Mouse (Mus musculus) kidney, postnatal 0 days (tissue): ENCODE measurements around the gene Gm10837. TPM values are rescaled to one million over a fixed set of nuclear protein-coding genes. Genes with fewer than 3 reads are reported as not detected.

Experiments
- ATAC-seq: fragments of 200-750 bp; cut with Nextera tagmentation; replicated peaks from 2 replicates; pipeline ENCODE4 v1.8.0; 2017; ENCODE audit warnings: low read depth, moderate number of reproducible peaks, moderate TSS enrichment, moderate library complexity; ENCODE audit not compliant: low FRiP score
- DNase-seq: peaks from one replicate; pipeline ENCODE4 v3.0.0-alpha.2; 2016; ENCODE audit warnings: low spot score
- H3K27ac ChIP-seq: fragments of 300-500 bp; sonication (generic); 2 replicates; pipeline ENCODE4 v1.5.1; 2014; ENCODE audit warnings: mild to moderate bottlenecking
- H3K27me3 ChIP-seq: fragments of 300-500 bp; sonication (generic); 2 replicates; pipeline ENCODE4 v1.6.1; 2014; ENCODE audit warnings: low read length, mixed read lengths; ENCODE audit not compliant: insufficient read depth
- H3K36me3 ChIP-seq: fragments of 300-500 bp; sonication (generic); 2 replicates; pipeline ENCODE4 v1.6.1; 2014; ENCODE audit warnings: low read length, mixed read lengths; ENCODE audit not compliant: insufficient read depth
- H3K4me1 ChIP-seq: fragments of 300-500 bp; sonication (generic); replicated peaks from 2 replicates; pipeline ENCODE4 v1.6.1; 2014; ENCODE audit warnings: antibody characterized with exemption, low read length, mixed read lengths; ENCODE audit not compliant: insufficient read depth
- H3K4me2 ChIP-seq: fragments of 300-500 bp; sonication (generic); 2 replicates; pipeline ENCODE4 v1.6.1; 2014; ENCODE audit warnings: mild to moderate bottlenecking, low read length, moderate library complexity, mixed read lengths
- H3K4me3 ChIP-seq: fragments of 300-500 bp; sonication (generic); replicated peaks from 2 replicates; pipeline ENCODE4 v1.5.1; 2014; ENCODE audit warnings: low read depth, low read length
- H3K9ac ChIP-seq: fragments of 300-500 bp; sonication (generic); 2 replicates; pipeline ENCODE4 v1.6.1; 2014; ENCODE audit warnings: low read depth, low read length
- H3K9me3 ChIP-seq: fragments of 300-500 bp; sonication (generic); replicated peaks from 2 replicates; pipeline ENCODE4 v1.6.1; 2016; ENCODE audit warnings: low read length, inconsistent platforms, mixed read lengths
- CTCF ChIP-seq: IDR thresholded peaks from 2 replicates; pipeline ENCODE4 v1.5.1; 2016; ENCODE audit warnings: antibody characterized with exemption, low read depth, mild to moderate bottlenecking, moderate library complexity
- WGBS: fragments of 180-500 bp; shearing (Covaris S2); extraction: QIAGEN DNeasy Blood & Tissue Kit; methylation state at CpG from one replicate; pipeline ENCODE4 v1.1.7; 2014; 5-methylcytosine and 5-hydroxymethylcytosine counted together
- polyA plus RNA-seq: library from polyadenylated mRNA; unstranded; fragments of >200 nt; fragmentation: Nextera tagmentation; extraction: Ambion mirVana; gene quantifications from 2 replicates; pipeline ENCODE4 v1.2.1, GENCODE M21; 2015

Gm10837 gene
- polyA plus RNA-seq, 1 experiment from 2014 or later = not detected

- DNase-seq (no peak), ATAC-seq (no peak)
- 4% methylated on average over 4 of the region's 4 CpGs for WGBS
- Histone ChIP-seq H3K36me3 (no peaks in the 10 kb centered on the region), H3K4me1 (no peaks in the 10 kb centered on the region), H3K4me3 (no peak overlapping the region), H3K9me3 (no peaks in the 10 kb centered on the region), H3K27me3 (peaks cover 81% of the 10 kb centered on the region), H3K9ac (no peak overlapping the region), H3K27ac (no peak overlapping the region), H3K4me2 (no peak overlapping the region)
- no peak for TF ChIP-seq CTCF
Observed at GRCm38 (mm10) chr14:122484458-122484843, 5.9 kb upstream of the Gm10837 start.

GRCm38 (mm10) chr14:122484844-122485551 is 5.4 kb upstream of the Gm10837 start:
- no peak for TF ChIP-seq CTCF
- no peaks in the 10 kb centered on the region for H3K36me3 ChIP-seq
- no peak overlapping the region for H3K4me3 ChIP-seq
- H3K9me3 ChIP-seq = no peaks in the 10 kb centered on the region
- no peak for DNase-seq
- 1% methylated on average over 24 of the region's 24 CpGs for WGBS
- no peak overlapping the region for H3K27ac ChIP-seq
- H3K4me1 ChIP-seq = no peaks in the 10 kb centered on the region
- H3K4me2 ChIP-seq = no peak overlapping the region
- H3K9ac ChIP-seq = no peak overlapping the region
- no peak for ATAC-seq
- H3K27me3 ChIP-seq = peaks cover 81% of the 10 kb centered on the region

DNA sequence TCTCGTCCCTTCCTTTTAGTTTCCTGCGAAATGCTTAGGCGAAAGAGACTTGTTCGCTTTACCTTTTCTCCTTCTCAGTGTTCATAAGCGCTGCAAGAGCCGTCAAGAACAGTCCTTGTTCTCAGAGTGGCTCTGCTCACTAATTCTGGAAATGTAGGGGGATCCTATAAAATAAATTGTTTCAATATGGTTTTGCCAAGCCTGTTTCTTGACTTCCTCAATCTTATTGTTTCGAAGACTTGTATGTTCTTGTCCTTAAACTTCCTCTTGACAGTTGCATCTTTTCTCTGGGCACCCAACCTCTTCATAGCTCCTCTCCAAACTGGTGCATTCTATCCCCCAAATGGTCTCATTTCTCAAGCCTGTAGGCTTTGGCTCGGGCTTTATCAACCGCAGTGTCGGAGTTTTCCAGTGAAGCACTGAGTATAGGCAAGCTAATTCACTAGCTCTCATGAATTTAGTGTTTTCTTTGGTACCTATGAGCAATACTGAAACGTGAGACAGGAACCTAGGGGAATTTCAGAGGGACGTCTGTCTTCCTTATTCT is 4.7 kb upstream of the Gm10837 start:
- 2% methylated on average over 12 of the region's 12 CpGs for WGBS
- Histone ChIP-seq H3K36me3 (no peaks in the 10 kb centered on the region), H3K4me1 (peaks cover 3% of the 10 kb centered on the region; the same call in 1 of the 2 replicates), H3K9ac (no peak overlapping the region), H3K4me2 (no peak overlapping the region), H3K4me3 (no peak overlapping the region), H3K27me3 (peaks cover 82% of the 10 kb centered on the region), H3K27ac (no peak overlapping the region), H3K9me3 (no peaks in the 10 kb centered on the region)
- ATAC-seq (no peak), DNase-seq (no peak)
- no peak for TF ChIP-seq CTCF

DNA sequence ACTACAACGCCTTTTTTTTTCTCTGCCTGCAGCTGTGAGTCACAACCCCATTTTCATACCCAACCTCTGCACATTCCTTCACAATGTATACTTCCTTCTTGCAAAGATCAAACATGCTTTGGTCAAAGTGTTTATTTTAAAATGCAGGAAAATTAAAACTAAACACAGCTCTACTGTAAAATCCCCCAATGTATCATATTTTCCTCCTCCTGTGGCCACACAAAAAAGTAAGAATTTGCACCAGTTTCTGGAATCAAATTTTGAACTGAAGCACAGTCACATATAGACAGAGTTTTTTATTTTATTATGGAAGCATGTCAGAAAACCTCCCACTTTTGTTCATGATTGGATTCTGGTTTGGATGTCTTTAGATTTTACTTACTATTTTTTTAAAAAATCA is 3.8 kb upstream of the Gm10837 start:
- peaks cover 82% of the 10 kb centered on the region for H3K27me3 ChIP-seq
- no peak for TF ChIP-seq CTCF
- H3K9ac ChIP-seq = no peak overlapping the region
- no peak overlapping the region for H3K4me3 ChIP-seq
- H3K4me2 ChIP-seq = no peak overlapping the region
- DNase-seq = no peak
- peaks cover 4% of the 10 kb centered on the region; the same call in 1 of the 2 replicates for H3K4me1 ChIP-seq
- H3K27ac ChIP-seq = no peak overlapping the region
- H3K36me3 ChIP-seq = no peaks in the 10 kb centered on the region
- ATAC-seq = no peak
- 0% methylated on average over 1 of the region's 1 CpGs for WGBS
- H3K9me3 ChIP-seq = no peaks in the 10 kb centered on the region

DNA sequence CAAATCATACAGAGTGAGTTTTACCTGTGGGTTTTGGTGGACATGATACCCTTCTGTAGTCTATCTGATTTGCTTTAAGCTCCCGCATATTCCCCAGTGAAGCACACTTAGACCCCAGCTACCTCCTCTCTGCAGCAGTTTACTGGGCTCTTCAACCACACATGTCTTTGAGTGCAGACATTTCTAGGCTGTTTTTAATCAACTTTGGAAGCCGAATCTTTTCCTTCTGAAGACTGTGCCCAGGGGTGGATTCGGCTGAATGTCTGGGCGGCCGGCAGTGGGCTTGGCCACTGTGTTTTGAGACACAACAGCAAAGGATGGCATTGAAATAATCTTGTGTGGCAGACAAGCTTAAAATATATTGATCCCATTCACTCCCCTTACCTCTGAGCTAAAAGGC is 3.0 kb upstream of the Gm10837 start:
- no peak overlapping the region for H3K4me3 ChIP-seq
- H3K9ac ChIP-seq = no peak overlapping the region
- H3K27me3 ChIP-seq = peaks cover 77% of the 10 kb centered on the region
- H3K4me1 ChIP-seq = peaks cover 4% of the 10 kb centered on the region; the same call in 1 of the 2 replicates
- WGBS = 2% methylated on average over 5 of the region's 5 CpGs
- TF ChIP-seq CTCF = no peak
- no peak for ATAC-seq
- H3K36me3 ChIP-seq = no peaks in the 10 kb centered on the region
- peak; percentile 34 for DNase-seq
- no peak overlapping the region for H3K4me2 ChIP-seq
- no peak overlapping the region for H3K27ac ChIP-seq
- H3K9me3 ChIP-seq = no peaks in the 10 kb centered on the region

GRCm38 (mm10) chr14:122489041-122489440 is 1.3 kb upstream of the Gm10837 start:
- 2% methylated on average over 5 of the region's 5 CpGs for WGBS
- Histone ChIP-seq H3K9me3 (no peaks in the 10 kb centered on the region), H3K36me3 (no peaks in the 10 kb centered on the region), H3K4me2 (no peak overlapping the region), H3K27me3 (peaks cover 61% of the 10 kb centered on the region), H3K9ac (no peak overlapping the region), H3K4me1 (peaks cover 4% of the 10 kb centered on the region; the same call in 1 of the 2 replicates), H3K4me3 (no peak overlapping the region), H3K27ac (no peak overlapping the region)
- peak; percentile 16 for DNase-seq
- no peak for ATAC-seq
- no peak for TF ChIP-seq CTCF
